Mouse (Mus musculus) stomach, postnatal 0 days (tissue): ENCODE data around the gene Kcnn4.

ENCODE experiments used
- CTCF ChIP-seq: IDR thresholded peaks from 2 replicates; pipeline ENCODE4 v1.5.1; 2016; ENCODE audit warnings: antibody characterized with exemption, low read depth, mild to moderate bottlenecking, moderate library complexity
- EP300 ChIP-seq: optimal IDR thresholded peaks from 2 replicates; pipeline ENCODE3; 2016; ENCODE audit warnings: antibody characterized with exemption

DNA sequence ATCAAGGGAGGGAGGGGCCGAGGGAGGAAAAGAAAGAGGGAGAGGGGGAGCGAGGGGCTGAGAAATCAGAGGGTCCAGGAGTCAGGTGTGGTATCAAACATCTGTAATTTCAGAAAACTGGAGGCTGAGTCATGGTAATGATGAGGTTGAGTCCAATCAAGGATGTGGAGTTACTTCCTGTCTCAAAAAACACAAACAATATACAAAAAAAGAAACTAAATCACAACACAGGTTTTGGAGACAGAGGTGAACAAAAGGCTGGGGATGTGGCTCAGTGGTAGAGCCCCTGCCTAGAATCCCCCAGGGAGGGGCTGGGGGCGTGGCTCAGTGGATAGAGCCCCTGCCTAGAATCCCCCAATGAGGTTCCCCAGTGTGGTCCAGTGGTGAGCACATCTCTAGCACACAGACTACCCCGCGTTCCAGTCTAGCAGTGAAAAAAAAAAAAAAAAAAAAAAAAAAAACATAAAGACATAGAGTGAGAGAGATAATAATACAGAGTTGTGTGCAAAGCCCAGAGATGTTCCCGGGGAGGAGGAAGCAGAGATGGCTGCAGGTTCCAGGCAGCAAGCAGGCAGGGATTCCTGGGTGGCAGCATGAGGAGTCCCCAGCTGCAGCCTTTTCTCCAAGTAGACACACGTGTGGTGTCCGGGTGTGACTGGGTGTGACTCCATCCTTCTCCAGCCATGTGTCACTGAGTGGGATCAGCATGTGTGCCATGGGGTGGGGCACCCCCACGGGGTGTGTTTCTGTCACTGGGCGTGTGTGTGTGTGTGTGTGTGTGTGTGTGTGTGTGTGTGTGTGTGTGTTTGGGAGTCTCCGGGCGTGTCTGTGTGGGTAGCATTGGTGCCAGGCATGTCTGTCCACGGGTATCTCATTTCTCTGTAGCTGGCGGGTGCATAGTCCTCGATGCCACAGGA lies 3.1 kb upstream of the Kcnn4 start:
- TF ChIP-seq CTCF, result no peak
- TF ChIP-seq EP300, result no peak
